Mouse (Mus musculus) heart, embryonic 14.5 days (tissue): Measurements from ENCODE around the gene Syn3. TPM values are rescaled to one million over a fixed set of nuclear protein-coding genes. Genes with fewer than 3 reads are reported as not detected.

ENCODE experiments used
- ATAC-seq: fragments of 200-750 bp; cut with Nextera tagmentation; 2 replicates; pipeline ENCODE4 v1.8.0; 2017; ENCODE audit warnings: low read depth, moderate TSS enrichment; ENCODE audit not compliant: insufficient number of reproducible peaks, insufficient read depth, low FRiP score
- H3K27ac ChIP-seq, 2 experiments: fragments of 200-500 bp in 1 of 2; fragments of 300-500 bp in 1 of 2; sonication (generic) in 1 of 2; replicated peaks in 1 of 2; 2 replicates each; pipeline ENCODE4 v1.5.1; 2012 to 2014; ENCODE audit warnings: low read depth in 2 of 2, low read length in 2 of 2, control low read depth in 1 of 2, mild to moderate bottlenecking in 1 of 2, mixed read lengths in 1 of 2; ENCODE audit not compliant: control insufficient read depth in 1 of 2, insufficient read depth in 1 of 2
- H3K27me3 ChIP-seq: fragments of 300-500 bp; sonication (generic); 2 replicates; pipeline ENCODE4 v1.6.1; 2014; ENCODE audit warnings: mild to moderate bottlenecking, low read length, control low read depth; ENCODE audit not compliant: control insufficient read depth, insufficient read depth
- H3K36me3 ChIP-seq: fragments of 300-500 bp; sonication (generic); 2 replicates; pipeline ENCODE4 v1.6.1; 2014; ENCODE audit warnings: mild to moderate bottlenecking, control low read depth, low read length, mixed read lengths; ENCODE audit not compliant: control insufficient read depth, insufficient read depth
- H3K4me1 ChIP-seq, 2 experiments: fragments of 200-500 bp in 1 of 2; fragments of 300-500 bp in 1 of 2; sonication (generic) in 1 of 2; 2 replicates each; pipeline ENCODE4 v1.6.1; 2012 to 2014; ENCODE audit warnings: low read length in 2 of 2, control low read depth in 1 of 2, mixed read lengths in 1 of 2; ENCODE audit not compliant: control insufficient read depth in 2 of 2, insufficient read depth in 2 of 2
- H3K4me2 ChIP-seq: fragments of 300-500 bp; sonication (generic); 2 replicates; pipeline ENCODE4 v1.6.1; 2014; ENCODE audit warnings: mild to moderate bottlenecking, low read length
- H3K4me3 ChIP-seq, 2 experiments: fragments of 200-500 bp in 1 of 2; fragments of 300-500 bp in 1 of 2; sonication (generic) in 1 of 2; 2 replicates each; pipeline ENCODE4 v1.5.1; 2012 to 2014; ENCODE audit warnings: low read length in 2 of 2, mild to moderate bottlenecking in 2 of 2, control low read depth in 1 of 2, low read depth in 1 of 2, moderate library complexity in 1 of 2; ENCODE audit not compliant: control insufficient read depth in 1 of 2, insufficient read depth in 1 of 2
- H3K9ac ChIP-seq: fragments of 300-500 bp; sonication (generic); 2 replicates; pipeline ENCODE4 v1.6.1; 2014; ENCODE audit warnings: mild to moderate bottlenecking, low read length
- H3K9me3 ChIP-seq: fragments of 300-500 bp; sonication (generic); 2 replicates; pipeline ENCODE4 v1.6.1; 2016; ENCODE audit warnings: low read length, control low read depth; ENCODE audit not compliant: control insufficient read depth
- WGBS: fragments of 180-500 bp; shearing (Covaris S2); extraction: QIAGEN DNeasy Blood & Tissue Kit; methylation state at CpG from one replicate; pipeline ENCODE4 v1.1.7; 2014; 5-methylcytosine and 5-hydroxymethylcytosine counted together
- polyA plus RNA-seq: library from polyadenylated mRNA; unstranded; fragments of >200 nt; fragmentation: Nextera tagmentation; extraction: Ambion mirVana; gene quantifications from 2 replicates; pipeline ENCODE4 v1.2.1, GENCODE M21; 2014

The Syn3 gene
- polyA plus RNA-seq, 1 experiment from 2014 or later = 1.1 TPM

GRCm38 (mm10) chr10:86201006-86201405, 297.7 kb downstream of the Syn3 start:
- Histone ChIP-seq H3K9ac (no peak overlapping the region), H3K4me1 (no peaks in the 10 kb centered on the region), H3K36me3 (no peaks in the 10 kb centered on the region), H3K27me3 (no peaks in the 10 kb centered on the region), H3K9me3 (no peaks in the 10 kb centered on the region), H3K4me3 (no peak overlapping the region), H3K27ac (no peak overlapping the region), H3K4me2 (no peak overlapping the region)
- WGBS = 58% methylated on average over 3 of the region's 3 CpGs
- no peak for ATAC-seq

DNA sequence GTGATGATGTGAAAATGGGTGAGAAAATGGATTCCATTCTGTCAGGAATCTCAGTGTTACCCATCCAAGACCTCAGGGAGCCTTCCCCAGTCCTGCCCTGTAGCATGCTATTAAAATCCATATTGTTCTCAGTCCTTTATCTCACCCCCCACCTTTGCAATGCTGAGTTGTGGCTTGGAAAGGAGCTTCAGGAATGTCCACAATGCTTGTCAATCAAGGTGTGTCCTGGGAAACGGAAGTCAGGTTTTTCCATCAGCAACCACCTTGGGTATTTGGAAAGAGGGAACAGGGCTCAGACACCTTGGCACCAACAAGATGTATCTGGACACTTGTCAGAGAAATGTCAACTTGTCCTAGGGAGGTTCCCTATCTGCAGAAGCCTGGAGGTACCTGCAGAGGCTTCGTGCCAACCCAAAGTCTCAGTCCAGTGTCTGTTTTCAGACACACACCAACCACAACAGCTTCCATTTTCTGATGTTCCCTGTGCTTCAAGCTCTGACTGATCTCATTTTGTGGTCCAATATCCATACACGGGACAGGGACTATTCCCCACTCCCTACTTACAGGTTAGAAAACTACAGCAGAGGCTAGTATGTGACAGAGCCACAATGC, 302.2 kb downstream of the Syn3 start:
- peaks cover 0 to 5% of the 10 kb centered on the region in 2 experiments; a peak in 1 of 4 replicates for H3K4me1 ChIP-seq
- 77% methylated on average over 3 of the region's 3 CpGs for WGBS

GRCm38 (mm10) chr10:86194722-86195121, 304.0 kb downstream of the Syn3 start:
- WGBS = 52% methylated on average over 4 of the region's 4 CpGs
- Histone ChIP-seq H3K4me3 (no peak overlapping the region), H3K27me3 (no peaks in the 10 kb centered on the region), H3K36me3 (no peaks in the 10 kb centered on the region), H3K4me2 (no peak overlapping the region), H3K9ac (no peak overlapping the region), H3K9me3 (no peaks in the 10 kb centered on the region), H3K27ac (no peak overlapping the region), H3K4me1 (peaks cover 0 to 5% of the 10 kb centered on the region in 2 experiments; a peak in 1 of 4 replicates)
- no peak for ATAC-seq

More for the DNA sequence above, 302.2 kb downstream of the Syn3 start:
- no peak for ATAC-seq
- Histone ChIP-seq H3K36me3 (no peaks in the 10 kb centered on the region), H3K4me2 (no peak overlapping the region), H3K27me3 (no peaks in the 10 kb centered on the region), H3K9ac (no peak overlapping the region), H3K27ac (no peak overlapping the region), H3K9me3 (no peaks in the 10 kb centered on the region), H3K4me3 (no peak overlapping the region)

DNA sequence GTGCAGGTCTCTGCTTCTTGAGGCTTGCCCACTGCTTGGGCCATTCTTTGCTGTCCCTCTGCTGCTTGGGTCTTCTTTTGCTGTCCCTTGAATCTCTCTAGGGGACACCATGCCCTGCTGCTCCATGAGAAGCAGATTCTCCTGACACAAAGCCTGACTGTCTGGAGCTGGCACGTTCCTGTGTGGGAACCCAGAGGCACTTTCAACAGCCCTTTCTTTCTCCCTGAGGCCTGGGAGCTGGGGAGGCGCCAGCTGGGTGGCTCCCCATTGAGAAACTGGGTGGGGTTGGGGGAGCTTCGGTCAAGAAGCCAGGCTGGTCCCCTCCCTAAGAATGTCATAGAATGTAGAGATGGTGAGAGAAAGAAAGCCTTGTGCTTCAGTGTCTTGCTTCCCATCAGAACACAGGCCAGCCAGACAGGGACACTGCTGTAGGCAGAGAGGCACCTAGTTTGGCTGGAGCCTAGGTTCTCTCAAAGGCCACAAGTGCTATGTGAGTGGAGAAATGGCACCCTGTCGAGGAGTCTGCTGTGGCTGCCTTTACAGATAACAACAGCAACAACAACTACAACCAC, 304.7 kb downstream of the Syn3 start:
- WGBS = 48% methylated on average over 4 of the region's 4 CpGs
- no peak overlapping the region for H3K9ac ChIP-seq
- ATAC-seq = no peak
- H3K4me3 ChIP-seq = no peak overlapping the region
- H3K27me3 ChIP-seq = no peaks in the 10 kb centered on the region
- H3K4me1 ChIP-seq = peaks cover 0 to 5% of the 10 kb centered on the region in 2 experiments; a peak in 1 of 4 replicates
- H3K36me3 ChIP-seq = no peaks in the 10 kb centered on the region
- H3K4me2 ChIP-seq = no peak overlapping the region
- no peak overlapping the region for H3K27ac ChIP-seq
- no peaks in the 10 kb centered on the region for H3K9me3 ChIP-seq

DNA sequence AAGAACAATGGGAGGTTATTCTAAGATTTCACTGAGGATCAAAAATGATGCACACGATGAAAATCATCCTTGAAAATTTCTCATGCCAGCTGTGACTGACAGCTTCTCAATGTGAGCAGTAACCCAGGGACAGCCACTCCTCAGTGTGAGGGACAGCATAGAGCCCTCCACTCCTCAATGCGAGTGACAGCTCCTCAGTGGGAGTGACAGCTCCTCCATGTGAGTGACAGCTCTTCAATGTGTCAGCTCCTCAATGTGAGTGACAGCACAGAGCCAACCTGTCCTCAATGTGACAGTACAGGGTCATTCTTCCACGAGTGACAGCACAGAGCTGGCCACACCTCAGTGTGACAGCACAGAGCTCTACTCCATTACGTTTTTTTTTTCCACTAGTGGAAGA, 310.1 kb downstream of the Syn3 start:
- Histone ChIP-seq H3K4me1 (no peaks in the 10 kb centered on the region; a peak in 1 of 4 replicates), H3K36me3 (no peaks in the 10 kb centered on the region), H3K27me3 (no peaks in the 10 kb centered on the region), H3K27ac (no peak overlapping the region), H3K9ac (no peak overlapping the region), H3K4me3 (no peak overlapping the region), H3K9me3 (no peaks in the 10 kb centered on the region), H3K4me2 (no peak overlapping the region)
- ATAC-seq = no peak
- WGBS = 53% methylated on average over 4 of the region's 4 CpGs

DNA sequence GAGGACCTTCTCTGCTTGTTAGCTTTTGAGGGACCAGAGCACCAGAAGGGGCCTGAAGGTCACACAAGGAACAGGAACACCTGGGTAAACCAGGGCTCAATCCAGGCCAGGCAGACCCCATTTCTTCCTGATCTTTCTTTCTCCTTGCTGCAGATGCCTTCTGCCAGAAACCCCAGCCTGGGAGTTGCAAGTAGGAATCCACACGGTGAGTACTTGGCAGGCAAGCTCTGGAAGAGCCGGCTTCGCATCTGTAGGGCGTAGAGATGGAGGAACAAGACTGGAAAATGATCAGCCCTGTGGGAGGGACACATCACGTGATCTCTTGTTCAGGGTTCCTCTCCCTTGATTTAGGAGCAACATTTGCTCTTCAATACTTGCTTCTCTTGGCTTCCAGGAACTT, 310.8 kb downstream of the Syn3 start:
- Histone ChIP-seq H3K4me3 (no peak overlapping the region), H3K9ac (no peak overlapping the region), H3K27ac (no peak overlapping the region), H3K9me3 (no peaks in the 10 kb centered on the region), H3K27me3 (no peaks in the 10 kb centered on the region), H3K4me1 (no peaks in the 10 kb centered on the region), H3K36me3 (no peaks in the 10 kb centered on the region), H3K4me2 (no peak overlapping the region)
- WGBS = 86% methylated on average over 5 of the region's 5 CpGs
- no peak for ATAC-seq

GRCm38 (mm10) chr10:86183148-86183885, 315.4 kb downstream of the Syn3 start:
- Histone ChIP-seq H3K9ac (no peak overlapping the region), H3K27ac (no peak overlapping the region; a peak in 1 of 4 replicates), H3K27me3 (no peaks in the 10 kb centered on the region), H3K4me2 (no peak overlapping the region), H3K36me3 (no peaks in the 10 kb centered on the region), H3K4me1 (peaks cover 0 to 2% of the 10 kb centered on the region in 2 experiments; a peak in 1 of 4 replicates), H3K9me3 (no peaks in the 10 kb centered on the region), H3K4me3 (no peak overlapping the region)
- 55% methylated on average over 8 of the region's 8 CpGs for WGBS
- no peak for ATAC-seq
